Mouse (Mus musculus) lung, postnatal 4 days (tissue): ENCODE results near the gene Pcgf6.

ENCODE experiments used
- DNase-seq, 2 experiments: peaks; one replicate each; pipeline ENCODE4 v3.0.0; 2021

The Pcgf6 gene

DNA sequence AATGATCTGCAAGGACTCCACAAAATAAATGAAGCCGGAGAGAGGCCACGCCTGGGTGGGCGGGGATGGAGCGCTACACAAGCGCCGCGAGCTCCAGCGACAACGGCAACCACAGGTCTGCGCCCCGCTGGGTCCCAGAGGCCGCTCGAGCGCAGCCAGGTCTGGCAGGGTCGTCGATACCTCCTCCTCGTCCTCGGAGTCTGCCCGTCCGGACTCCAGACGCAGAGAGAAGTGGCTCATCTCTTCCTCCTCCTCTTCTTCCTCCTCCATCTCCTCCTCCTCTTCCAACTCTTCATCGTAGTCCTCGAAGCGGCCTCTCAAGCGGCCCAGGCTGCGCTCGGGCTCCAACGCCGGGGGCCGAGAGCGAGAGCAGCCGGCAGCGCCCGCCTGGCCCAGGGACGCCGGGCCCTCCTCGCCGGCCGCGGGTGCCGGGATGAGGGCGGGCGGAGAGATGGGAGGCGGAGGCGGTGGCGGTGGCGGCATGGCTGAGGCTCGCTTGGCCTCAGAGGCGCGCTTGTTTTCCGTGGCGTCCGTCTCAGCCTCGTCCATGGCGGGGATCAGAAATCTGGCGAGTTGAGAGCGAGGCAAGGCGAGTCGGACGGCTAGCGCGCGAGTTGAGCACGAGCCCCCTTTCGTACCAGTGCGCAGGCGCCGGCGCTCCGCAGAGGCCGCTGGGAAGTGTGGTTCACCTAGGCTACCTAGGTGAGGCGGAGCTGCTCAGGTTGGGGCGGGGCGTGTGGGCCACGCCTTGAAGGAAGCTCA lies at the start of gene Pcgf6:
Gene Pcgf6 (minus strand): TSS at position 636 of the 762 bp plus-strand sequence.
- DNase-seq, result peak; percentile 79 to 82

DNA sequence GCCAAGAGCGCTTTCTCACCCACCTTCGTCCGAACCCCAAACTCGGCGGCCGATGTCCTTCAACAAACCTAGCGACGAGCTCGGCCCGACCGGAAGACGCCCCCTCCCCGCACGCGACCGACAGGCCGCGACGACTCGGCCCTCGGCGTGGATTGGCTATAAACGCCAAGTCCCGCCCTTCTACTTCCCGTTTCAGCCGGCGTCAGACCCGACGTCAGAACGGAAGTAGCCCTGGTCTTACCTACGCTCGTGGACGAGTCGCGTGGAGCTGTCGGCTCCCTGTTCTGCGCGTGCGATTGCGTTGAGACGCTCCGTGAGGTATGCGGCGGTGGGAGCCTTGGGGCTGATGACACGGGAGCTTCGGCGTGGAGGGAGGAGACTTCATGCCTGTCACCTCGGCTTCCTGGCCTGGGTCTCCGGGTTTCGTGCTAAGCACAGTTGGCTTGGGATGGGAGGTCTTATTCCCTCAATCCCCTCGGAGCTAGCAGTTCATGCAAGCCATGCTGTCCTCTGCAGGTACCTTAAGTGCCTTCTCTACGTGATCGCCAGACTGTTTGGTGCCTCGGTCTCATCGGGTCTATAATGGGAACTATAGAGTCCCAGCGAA lies 39.9 kb upstream of the Pcgf6 start, which contains the start of the genes Usmg5 and Pdcd11:
Gene Usmg5 (minus strand): TSS at position 98 of the 607 bp plus-strand sequence.
Gene Pdcd11 (plus strand): TSS at position 219 of the 607 bp plus-strand sequence.
- peak; percentile 96 to 97 for DNase-seq

DNA sequence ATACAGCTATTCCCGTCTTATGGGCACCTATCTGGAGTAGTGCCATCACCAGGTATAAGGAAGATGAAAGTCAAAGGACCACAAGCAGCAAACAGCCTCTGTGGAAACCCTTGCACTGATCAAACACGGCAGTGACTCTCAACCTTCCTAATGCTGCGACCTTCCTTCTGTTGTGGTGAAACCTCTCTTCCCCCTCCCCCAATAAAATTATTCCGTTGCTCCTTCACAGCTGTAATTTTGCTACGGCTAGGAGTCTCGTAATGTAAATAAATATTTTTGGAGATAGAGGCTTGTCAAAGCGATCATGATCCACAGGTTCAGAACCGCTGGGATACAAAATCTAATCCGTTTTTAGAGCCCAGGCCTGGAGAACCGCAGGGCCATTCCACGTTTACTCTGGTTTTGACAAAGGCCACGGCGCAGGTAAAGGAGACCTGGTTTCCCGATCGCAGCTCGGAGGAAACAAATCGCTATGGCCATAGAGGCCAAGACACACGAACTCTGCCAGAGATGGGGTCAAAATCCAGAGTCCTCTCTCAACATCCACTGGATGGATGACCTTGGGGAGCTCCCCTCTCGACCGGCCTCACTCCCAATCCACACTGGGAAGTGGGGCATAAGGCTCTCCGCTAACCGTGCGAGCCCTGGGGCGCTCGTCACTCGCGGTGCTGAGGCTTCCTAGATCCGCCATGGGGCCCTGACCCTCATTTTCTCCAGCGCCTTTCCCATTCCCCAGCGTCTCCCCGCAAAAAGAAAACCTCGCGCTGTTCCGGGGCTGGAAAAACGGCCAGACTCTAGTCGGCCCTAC lies 39.2 kb upstream of the Pcgf6 start:
- no peak for DNase-seq

DNA sequence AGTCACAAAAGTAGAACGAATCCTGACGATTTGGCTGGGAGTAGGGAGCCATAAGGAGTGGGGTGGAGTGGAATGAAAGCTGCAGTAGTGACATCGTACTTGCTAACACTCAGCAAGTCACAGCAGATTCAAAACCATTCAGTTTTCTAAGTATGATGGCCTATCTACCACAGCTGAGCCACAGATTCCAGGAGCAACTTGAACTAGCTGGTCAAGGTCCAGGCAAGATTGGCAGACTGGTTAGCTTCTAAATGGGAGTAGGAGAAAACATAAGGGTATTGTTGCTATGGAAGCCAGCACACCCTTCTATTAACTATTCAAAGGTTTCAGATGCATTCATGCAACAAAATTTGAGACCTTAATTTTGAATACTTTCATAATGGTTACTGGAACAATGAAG lies 37.5 kb upstream of the Pcgf6 start:
- no peak for DNase-seq

DNA sequence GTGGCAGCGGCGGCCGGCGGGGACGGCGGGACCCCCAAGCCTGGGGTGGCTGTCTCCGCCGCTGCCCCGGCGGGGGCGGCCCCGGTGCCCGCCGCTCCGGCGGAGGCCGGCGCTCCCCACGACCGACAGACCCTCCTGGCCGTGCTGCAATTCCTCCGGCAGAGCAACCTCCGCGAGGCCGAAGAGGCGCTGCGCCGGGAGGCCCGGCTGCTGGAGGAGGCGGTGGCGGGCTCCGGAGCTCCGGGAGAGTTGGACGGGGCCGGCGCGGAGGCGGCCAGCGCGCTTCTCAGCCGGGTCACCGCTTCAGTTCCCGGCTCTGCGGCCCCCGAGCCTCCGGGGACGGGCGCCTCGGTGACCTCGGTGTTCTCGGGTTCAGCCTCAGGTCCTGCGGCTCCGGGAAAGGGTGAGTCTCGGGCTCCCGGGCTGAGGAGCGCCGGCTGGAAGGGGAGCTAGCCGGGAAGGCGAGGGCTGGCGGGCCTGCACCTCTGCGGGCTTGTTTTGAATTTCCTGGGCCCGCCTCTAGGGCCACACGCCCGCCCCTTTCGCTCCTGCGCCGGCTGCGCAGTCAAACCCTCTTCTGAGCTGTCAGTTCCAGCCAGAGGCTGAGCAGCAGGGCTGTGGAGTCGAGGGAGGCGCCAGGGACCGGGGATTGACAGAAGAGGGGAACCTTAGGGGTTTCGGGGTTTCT lies 17.4 kb upstream of the Pcgf6 start:
- peak; percentile 88 to 92 for DNase-seq

DNA sequence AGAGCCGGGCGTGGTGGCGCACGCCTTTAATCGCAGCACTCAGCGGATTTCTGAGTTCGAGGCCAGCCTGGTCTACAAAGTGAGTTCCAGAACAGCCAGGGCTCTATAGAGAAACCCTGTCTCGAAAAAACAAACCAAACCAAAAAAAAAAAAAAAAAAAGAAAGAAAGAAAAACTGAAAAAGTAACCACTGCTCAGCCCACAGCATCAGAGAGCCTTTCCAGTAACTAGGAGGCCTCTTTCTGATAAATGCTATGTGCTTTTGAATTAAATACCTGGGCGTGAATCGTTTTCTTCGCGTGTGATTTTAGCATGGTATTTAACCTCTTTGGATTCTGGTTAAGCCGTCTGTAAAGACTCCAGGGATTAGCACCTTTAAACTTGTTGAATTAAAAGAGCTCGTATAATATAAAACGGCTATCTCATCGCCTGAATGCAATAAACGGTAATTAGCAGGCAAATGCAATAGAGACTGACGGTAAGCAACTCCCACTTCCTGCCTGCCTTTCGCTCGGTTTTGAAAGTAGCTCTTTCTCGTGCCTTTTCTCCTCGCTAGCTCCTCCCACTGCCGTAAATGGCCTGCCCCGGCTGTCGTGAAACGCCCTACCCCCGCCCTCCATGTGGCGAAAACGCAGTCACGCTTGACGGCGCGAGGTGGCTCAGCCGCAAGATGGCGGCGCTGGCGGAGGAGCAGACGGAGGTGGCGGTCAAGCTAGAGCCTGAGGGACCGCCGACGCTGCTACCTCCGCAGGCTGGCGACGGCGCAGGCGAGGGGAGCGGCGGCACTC lies 16.6 kb upstream of the Pcgf6 start, which contains the start of gene Taf5:
Gene Taf5 (plus strand): TSS at position 651 of the 787 bp plus-strand sequence.
- peak; percentile 98 to 99 for DNase-seq

DNA sequence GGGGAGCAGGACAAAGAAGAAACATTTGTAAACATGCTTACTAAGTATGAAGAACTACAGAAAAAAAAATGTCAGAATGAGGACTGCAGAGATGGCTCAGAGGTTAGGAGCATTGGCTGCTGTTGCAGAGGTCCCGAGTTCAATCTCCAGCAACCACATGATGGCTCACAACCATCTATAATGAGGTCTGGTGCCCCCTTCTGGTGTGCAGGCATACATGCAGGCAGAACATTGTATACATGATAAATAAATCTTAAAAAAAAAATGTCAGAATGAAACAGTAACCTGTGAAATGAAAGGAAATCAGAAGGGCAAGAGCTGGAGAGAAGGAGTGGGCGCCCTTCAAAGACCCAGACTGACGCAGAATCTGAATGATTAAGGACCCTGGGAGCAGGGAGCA lies 15.2 kb upstream of the Pcgf6 start:
- no peak for DNase-seq

DNA sequence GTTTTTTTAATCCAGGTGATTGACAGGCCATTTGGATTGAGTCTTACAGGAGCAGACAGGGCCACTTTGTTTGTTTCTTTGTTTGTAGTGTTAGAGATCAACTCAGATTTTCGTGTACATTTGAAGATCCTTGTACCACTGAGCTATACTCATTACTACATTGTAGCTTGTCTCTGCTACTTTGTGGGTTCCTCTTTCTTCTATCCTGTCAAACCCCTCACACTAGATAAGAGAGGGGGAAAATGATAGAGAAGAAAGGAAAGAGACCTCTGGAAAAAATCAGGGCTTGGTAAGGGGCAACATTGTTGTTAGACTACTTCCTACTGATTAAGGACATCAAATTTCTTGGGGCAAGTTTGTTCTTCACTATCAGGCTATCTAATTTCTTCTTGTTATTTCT lies 7.0 kb upstream of the Pcgf6 start:
- no peak for DNase-seq

DNA sequence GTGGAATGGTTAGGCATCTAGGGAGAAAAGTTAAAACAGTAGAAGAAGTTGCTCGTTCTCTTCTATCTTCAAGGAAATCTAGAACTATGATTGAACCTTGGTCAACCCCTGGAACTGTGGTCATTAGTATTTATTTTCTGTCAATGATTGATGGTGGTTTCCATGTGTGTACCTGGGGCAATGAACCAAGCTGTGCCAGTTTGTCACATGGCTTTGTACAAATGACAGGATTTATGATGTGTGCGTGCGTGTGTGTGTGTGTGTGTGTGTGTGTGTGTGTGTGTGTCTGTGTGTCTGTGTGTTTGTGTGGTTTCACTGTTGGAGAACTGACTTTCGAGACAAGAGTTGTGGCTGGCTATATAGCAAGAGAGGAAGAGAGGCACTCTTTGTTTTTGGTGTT lies 2.8 kb upstream of the Pcgf6 start:
- no peak for DNase-seq

DNA sequence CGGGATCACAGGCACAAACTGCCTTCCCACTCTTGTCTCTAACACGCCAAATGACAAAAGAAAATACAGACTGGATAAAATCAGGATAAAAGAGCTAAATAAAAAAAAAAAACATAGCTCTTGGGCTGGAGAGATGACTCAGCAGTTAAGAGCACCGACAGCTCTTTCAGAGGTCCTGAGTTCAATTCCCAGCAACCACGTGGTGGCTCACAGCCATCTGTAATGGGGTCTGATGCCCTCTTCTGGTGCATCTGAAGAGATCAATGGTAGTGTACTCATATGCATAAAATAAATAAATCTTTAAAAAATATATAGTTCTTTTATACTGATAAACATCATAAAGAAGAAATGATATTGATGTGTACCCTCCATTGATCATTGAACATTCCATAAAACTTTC lies 2.2 kb upstream of the Pcgf6 start:
- DNase-seq, result no peak

DNA sequence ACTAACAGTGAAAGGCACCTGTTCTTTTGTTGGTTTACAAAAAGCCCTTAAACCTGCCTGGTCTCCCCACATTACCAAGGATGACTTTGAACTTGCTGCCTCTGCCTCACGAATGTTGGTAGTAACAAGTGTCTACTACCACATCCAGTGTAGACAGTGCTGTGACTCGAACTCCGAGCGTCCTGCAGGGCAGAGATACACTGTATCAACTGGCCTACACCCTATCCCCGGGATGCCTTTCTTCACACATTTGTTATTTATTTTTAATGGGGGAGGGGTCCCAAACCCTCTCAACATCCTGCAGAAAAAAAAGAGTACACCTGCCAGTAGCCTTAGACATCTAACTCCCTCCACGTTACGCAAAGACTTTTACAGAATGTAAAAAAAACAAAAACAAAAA lies 866 bp downstream of the Pcgf6 start:
- DNase-seq, result no peak

DNA sequence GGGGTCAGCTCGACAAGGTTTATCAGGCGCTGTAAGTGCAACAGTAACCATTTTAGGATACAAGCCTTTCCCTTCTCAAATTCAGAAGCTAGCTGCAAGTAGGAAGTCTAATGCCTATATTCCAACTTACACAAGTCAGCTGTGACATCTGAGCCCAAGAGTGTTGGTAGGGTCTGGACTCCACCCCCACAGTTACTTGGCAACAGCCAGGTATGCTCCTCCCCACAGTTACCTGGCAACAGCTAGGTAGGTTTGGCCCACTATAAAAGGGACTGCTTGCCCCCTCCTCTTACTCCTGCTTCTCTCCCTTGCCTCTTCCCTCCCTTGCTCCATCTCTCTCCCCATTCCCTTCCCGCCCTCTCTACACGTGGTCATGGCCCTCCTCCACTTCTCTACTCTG lies 1.6 kb downstream of the Pcgf6 start:
- DNase-seq, result no peak

DNA sequence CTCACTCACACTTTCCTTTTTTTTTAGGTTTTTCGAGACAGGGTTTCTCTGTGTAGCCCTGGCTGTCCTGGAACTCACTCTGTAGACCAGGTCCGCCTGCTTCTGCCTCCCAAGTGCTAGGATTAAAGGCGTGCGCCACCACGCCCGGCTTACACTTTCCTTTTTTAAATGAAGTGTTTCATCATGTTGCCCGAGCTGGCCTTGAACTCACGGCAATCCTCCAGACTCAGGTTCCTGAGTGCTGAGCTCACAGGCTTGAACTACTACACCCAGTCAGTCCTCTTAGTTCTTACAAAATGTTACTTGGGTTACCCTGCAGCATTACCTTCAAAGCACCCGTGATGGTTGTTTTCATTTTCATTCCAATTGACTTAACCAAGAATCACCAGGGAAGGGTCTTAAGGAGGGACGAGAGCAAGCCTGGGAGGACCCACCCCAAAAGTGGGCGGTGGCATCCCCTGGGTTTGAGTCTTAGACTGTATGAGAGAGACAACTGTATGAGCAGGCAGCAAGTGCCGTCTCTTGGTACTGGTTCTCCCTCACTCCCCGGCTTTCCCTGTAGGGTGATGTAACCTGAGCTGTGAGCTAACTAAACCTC lies 3.4 kb downstream of the Pcgf6 start:
- DNase-seq, result no peak

DNA sequence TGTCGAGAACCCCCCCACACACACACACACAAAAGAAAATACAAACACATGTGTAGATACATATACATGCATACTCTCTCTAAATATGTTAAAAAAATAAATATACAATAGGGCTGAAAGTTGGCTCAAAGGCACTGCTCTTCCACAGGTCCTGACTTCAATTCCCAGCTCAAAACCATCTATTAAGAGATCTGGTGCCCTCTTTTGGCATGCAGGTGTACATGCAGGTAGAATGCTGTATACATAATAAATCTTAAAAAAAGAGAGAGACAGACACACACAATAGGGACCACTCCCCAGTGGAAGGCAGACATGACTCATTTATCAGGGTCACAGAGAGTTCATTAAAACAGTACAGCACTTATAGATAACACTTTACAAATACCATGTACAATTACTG lies 4.4 kb downstream of the Pcgf6 start:
- no peak for DNase-seq

DNA sequence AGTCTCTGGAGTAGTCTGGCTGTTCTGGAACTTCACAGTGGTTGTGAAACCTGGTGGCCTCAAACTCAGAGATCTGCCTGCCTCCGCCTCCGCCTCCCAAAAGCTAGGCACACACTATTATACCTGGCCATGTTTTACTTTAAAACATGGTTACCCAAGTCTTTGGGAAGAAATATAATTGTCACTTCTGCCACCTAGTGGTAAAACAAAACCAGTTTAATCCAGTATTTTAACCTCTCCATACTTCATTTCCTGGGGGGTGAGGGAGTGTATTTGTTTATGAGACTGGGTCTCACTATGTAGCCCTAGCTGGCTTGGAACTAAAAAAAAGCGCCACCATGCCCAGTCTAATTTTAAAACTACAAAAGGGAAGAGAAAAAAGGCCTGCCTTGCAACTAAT lies 7.1 kb downstream of the Pcgf6 start:
- DNase-seq, result no peak

DNA sequence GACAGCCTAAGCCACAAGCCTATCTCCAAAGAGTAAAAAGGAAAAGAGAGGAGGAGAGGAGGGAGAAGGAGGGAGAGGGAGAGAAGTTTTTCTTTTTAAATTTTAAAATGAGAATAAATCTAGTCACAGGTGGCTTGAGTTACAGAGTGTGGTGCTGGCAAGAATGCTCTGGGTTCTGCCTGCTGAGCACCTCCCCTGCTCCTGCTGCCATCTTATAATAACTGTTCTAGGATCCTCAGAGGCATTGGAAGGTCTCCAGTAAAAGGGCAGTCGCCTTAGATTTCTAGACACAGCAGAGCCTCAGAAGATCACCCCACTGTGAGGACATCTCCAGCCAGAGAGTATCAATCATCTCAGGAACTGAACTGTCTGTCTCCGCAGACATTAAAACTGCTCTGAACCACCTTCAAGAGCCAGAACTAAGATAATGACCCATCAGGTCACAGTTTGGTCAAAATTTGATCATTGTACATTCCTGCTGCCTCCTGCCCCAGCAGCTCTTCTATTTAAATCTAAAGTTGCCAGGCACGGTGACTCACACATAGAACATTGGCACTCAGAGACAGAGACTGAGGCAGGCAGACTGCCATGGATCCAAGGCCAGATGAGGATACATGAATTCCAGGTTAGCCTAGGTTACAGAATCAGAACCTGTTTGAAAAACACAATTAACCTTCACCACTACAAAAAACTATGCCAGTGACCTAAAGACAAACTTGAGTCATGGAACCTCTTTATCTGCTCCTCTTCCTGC lies 9.8 kb downstream of the Pcgf6 start:
- no peak for DNase-seq

DNA sequence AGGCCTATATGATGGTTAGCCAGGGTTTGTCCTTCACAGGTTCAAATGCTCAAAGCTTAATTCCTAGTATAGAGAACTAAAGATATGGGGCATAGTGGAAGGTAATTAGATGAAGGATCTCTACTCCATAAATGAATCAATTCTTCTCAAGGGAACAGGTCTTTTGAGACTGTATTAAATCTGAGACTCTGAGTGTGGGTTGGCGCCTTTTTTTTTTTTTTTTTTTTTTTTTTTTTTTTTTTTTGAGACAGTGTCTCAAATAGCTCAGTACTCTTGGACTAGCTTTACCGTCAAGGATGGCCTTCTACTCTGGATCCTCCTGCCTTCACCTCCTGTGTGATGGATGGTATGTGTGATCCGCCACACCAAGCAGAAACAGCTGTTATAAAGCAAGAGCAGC lies 14.1 kb downstream of the Pcgf6 start:
- no peak for DNase-seq

DNA sequence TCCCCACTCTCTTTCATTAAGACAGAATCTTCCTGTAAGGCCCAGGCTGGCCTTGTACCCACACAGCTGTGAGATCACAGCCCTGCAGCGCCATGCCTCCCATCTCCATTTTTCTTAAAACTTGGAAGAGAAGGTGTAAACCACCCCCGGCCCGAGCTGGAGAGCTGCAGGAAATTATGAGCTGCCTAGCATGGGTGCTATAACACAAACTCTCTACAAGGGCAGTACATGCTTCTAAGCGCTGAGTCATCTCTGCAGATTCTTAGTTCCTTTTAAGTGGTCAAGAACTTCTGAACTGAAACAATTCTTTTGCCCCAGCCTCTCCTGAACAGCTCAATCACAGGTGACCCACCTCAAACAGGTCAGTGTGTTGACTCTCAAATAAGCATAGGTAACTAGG lies 15.8 kb downstream of the Pcgf6 start:
- no peak for DNase-seq

DNA sequence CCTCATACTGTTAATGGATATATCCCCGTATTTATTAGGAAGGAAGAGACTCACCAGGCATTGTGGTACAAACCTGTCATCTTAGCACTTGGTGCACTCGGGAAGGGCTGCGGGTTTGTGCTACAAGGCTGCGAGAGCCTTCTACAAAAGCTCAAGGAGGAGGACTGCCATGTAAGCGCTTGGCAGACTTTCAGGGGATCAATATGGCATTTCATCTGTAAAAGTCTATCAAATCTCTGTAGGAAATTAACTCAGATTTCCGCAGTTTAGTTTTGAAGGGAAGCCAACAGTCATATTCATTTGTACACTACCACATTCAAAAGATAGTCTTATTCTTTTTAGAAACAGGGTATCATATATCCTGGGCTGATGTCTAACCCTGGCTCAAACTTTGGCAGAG lies 18.9 kb downstream of the Pcgf6 start:
- DNase-seq, result no peak

DNA sequence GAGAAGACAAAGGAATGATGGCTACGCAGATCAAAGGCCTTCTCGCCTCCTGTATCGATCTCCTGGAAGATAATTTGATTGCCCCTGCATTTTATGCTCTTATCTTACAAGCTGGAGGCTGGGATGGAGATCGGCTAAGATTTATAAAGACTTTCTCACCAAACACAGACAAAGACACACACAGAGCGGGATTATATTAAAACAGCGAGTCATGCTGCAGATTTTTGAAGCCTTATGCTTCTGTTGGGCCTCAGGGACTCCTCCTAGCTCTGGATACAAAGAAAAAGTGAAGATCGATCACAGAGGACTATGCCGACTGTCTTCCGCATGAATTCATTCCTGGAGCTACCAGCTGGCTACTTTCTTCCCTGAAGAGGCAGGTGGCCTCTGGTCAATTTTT lies 20.9 kb downstream of the Pcgf6 start:
- no peak for DNase-seq

DNA sequence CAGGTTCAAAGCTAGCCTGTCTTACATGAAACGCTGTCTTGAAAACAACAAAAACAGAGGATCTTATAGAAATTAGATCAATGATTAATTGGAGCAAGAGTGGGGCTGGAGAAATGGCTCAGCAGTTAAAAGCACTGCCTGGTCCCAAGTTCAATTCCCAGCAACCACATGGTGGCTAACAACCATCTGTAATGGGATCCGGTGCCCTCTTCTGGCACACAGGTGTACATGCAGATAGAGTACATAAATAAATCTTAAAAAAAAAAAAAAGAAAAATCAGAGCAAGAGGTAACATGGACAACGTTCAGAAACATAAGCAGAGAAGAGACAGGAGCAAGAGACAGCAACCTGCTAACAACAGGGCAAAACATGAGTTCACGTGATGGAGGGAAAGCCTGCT lies 24.2 kb downstream of the Pcgf6 start:
- no peak for DNase-seq
